13 mouse cellular contexts compared by ENCODE assay signal in the genomic region with DNA sequence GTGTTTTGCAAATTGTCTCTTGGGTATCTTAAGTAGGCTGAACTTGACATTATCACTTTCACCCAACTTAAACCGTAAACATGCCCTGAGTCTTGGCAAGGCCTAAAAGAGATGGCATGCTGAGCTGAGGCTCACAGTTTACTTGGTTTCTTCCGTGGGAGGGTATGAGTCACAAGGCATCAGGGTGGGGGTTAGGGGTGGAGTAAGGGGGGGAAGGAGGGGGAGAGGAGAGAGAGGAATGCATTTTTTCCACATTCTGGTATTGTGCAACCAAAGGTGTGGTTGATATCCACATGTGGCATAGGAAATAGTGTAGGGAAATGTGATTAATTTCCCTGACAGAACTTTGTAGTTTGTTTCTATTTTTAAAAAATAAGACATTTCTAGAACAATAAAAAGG. TPM values are rescaled to one million over a fixed set of nuclear protein-coding genes. Genes with fewer than 3 reads are reported as not detected.
DNase-seq lines count a peak whose midpoint lies in the region.
"Had no signal": no experiment of that assay in that cellular context is flagged by ENCODE, and none has a peak within 500 bp of the region (broad histone marks: within the 10 kb centered on the region; RNA-seq: fewer than 3 reads in every experiment).

No protein-coding gene starts in this region.

- peak; percentile 20 to 39 for DNase-seq in adrenal gland, postnatal 36 days
- no peak for DNase-seq in adrenal gland, adult 8-10 months
- peak; percentile 85 for DNase-seq in 3T3-L1 (ENCODE audit: low read depth, low spot score)
- peak; percentile 21 for DNase-seq in adipocyte (ENCODE audit: low spot score)
- peak; percentile 64 for DNase-seq in lung, postnatal 25 days (ENCODE audit: low spot score)
- DNase-seq in embryo, embryonic 11 days: no peak
- no peak for DNase-seq in cerebellum, postnatal 10 days
- no peak for DNase-seq in frontal cortex, postnatal 25 days (ENCODE audit: low spot score in 2 of 2)
- DNase-seq: cerebellum, adult 18-20 months; kidney, adult 11 months had no signal

RNA-seq across cellular contexts. Expression of gene Colca2, which starts 7.7 kb away (rescaled TPM):
- 1 to 10 TPM; 3.1 to 3.3 TPM for total RNA-seq in adrenal gland, postnatal 36 days (2021)
- total RNA-seq in adrenal gland, adult 8-10 months (2022): 1 to 10 TPM; 2.9 to 3.9 (median 3.5) TPM

RNA-seq across cellular contexts. Expression of gene 1810046K07Rik, which starts 42.6 kb away (rescaled TPM):
- not detected for total RNA-seq in adrenal gland, postnatal 36 days (2021)
- under 1 TPM in 1 of 4 experiments, not detected in 3; 0.17 TPM for total RNA-seq in adrenal gland, adult 8-10 months (2022)
- total RNA-seq: gastrocnemius, postnatal 4 days; layer of hippocampus, adult 18-20 months; left cerebral cortex, adult 2 months had no signal

Comparison
In these comparisons a context has a peak if more than half of its experiments do, and no peak if none do; other contexts are left out.
1. DNase-seq: peak in adrenal gland, postnatal 36 days (2 of 2), 3T3-L1 (single experiment), adipocyte (single experiment) and lung, postnatal 25 days (single experiment); none in adrenal gland, adult 8-10 months (single experiment), embryo, embryonic 11 days (single experiment), cerebellum, postnatal 10 days (0 of 2) and frontal cortex, postnatal 25 days (0 of 2).